Mouse (Mus musculus) heart, postnatal 0 days (tissue): ENCODE measurements around the gene Pllp. TPM values are rescaled to one million over a fixed set of nuclear protein-coding genes. Genes with fewer than 3 reads are reported as not detected.

ENCODE experiments used
- ATAC-seq: fragments of 200-750 bp; cut with Nextera tagmentation; 2 replicates; pipeline ENCODE4 v1.8.0; 2017; ENCODE audit warnings: low read depth, moderate number of reproducible peaks, moderate library complexity; ENCODE audit not compliant: insufficient read depth
- DNase-seq: peaks from one replicate; pipeline ENCODE4 v3.0.0-alpha.2; 2016; ENCODE audit warnings: low spot score
- H3K27ac ChIP-seq: fragments of 300-500 bp; sonication (generic); 2 replicates; pipeline ENCODE4 v1.5.1; 2014; ENCODE audit warnings: low read depth, mild to moderate bottlenecking
- H3K27me3 ChIP-seq: fragments of 300-500 bp; sonication (generic); 2 replicates; pipeline ENCODE4 v1.6.1; 2014; ENCODE audit warnings: low read length, mixed read lengths; ENCODE audit not compliant: control insufficient read depth, insufficient read depth
- H3K36me3 ChIP-seq: fragments of 300-500 bp; sonication (generic); replicated peaks from 2 replicates; pipeline ENCODE4 v1.6.1; 2014; ENCODE audit warnings: low read length, mixed read lengths; ENCODE audit not compliant: control insufficient read depth, insufficient read depth
- H3K4me1 ChIP-seq: fragments of 300-500 bp; sonication (generic); 2 replicates; pipeline ENCODE4 v1.6.1; 2014; ENCODE audit warnings: antibody characterized with exemption; ENCODE audit not compliant: control insufficient read depth, insufficient read depth
- H3K4me2 ChIP-seq: fragments of 300-500 bp; sonication (generic); 2 replicates; pipeline ENCODE4 v1.6.1; 2014; ENCODE audit warnings: low read depth, mild to moderate bottlenecking, low read length, moderate library complexity
- H3K4me3 ChIP-seq: fragments of 300-500 bp; sonication (generic); 2 replicates; pipeline ENCODE4 v1.5.1; 2014; ENCODE audit warnings: low read depth, low read length
- H3K9ac ChIP-seq: fragments of 300-500 bp; sonication (generic); replicated peaks from 2 replicates; pipeline ENCODE4 v1.6.1; 2014; ENCODE audit warnings: low read depth, low read length, mixed read lengths
- H3K9me3 ChIP-seq: fragments of 300-500 bp; sonication (generic); replicated peaks from 2 replicates; pipeline ENCODE4 v1.6.1; 2016; ENCODE audit warnings: low read length; ENCODE audit not compliant: control insufficient read depth
- CTCF ChIP-seq: IDR thresholded peaks from 2 replicates; pipeline ENCODE4 v1.5.1; 2016; ENCODE audit warnings: antibody characterized with exemption, control low read depth, low read depth
- EP300 ChIP-seq: IDR thresholded peaks from 2 replicates; pipeline ENCODE4 v1.6.1; 2016; ENCODE audit warnings: antibody characterized with exemption, low read depth
- WGBS: fragments of 180-500 bp; shearing (Covaris S2); extraction: QIAGEN DNeasy Blood & Tissue Kit; methylation state at CpG from one replicate; pipeline ENCODE4 v1.1.7; 2014; 5-methylcytosine and 5-hydroxymethylcytosine counted together
- polyA plus RNA-seq: library from polyadenylated mRNA; unstranded; fragments of >200 nt; fragmentation: Nextera tagmentation; extraction: Ambion mirVana; gene quantifications from 2 replicates; pipeline ENCODE4 v1.2.1, GENCODE M21; 2015
- total RNA-seq: library from RNA; depleted of rRNA; stranded (reverse); fragments of >200 nt; gene quantifications from 2 replicates; pipeline ENCODE4 v1.2.3, GENCODE M21; 2014; ENCODE audit warnings: low replicate concordance; rRNA removed

Pllp gene
- total RNA-seq: 1.7 and 5.0 TPM in 2 replicates
- polyA plus RNA-seq: 0.21 and 0.36 TPM in 2 replicates

- peak; percentile 57 for ATAC-seq
- H3K9ac ChIP-seq: no peak within 1 kb of the TSS
- WGBS: under 1% methylated on average over 36 of the region's 41 CpGs
Measured at GRCm38 (mm10) chr8:94695994-94696384, at the start of gene Pllp. Gene Pllp, minus strand, starts transcription at chr8:94696278.

GRCm38 (mm10) chr8:94745476-94746184 is 49.6 kb upstream of the Pllp start, which contains the start of gene Ccl22:
Gene Ccl22, plus strand, starts transcription at chr8:94745590.
- Histone ChIP-seq H3K27ac (no peak within 1 kb of the TSS), H3K36me3 (no peaks in the 10 kb centered on the region), H3K27me3 (no peaks in the 10 kb centered on the region), H3K4me3 (no peak within 1 kb of the TSS), H3K4me2 (no peak within 1 kb of the TSS), H3K4me1 (no peaks in the 10 kb centered on the region), H3K9ac (no peak within 1 kb of the TSS), H3K9me3 (no peaks in the 10 kb centered on the region; the same call in 1 of the 2 replicates)
- TF ChIP-seq CTCF (no peak), EP300 (no peak)
- DNase-seq: no peak
- no peak for ATAC-seq
- 84% methylated on average over 7 of the region's 7 CpGs for WGBS

More at GRCm38 (mm10) chr8:94695994-94696384, at the start of gene Pllp:
- H3K4me3 ChIP-seq: peak within 1 kb of the TSS; percentile 23
- peak within 1 kb of the TSS; percentile 49 for H3K4me2 ChIP-seq
- peaks cover 55% of the 10 kb centered on the region for H3K27me3 ChIP-seq
- no peak for DNase-seq
- H3K27ac ChIP-seq: no peak within 1 kb of the TSS
- 0 out of 2 replicates have a peak, but pooled peaks cover 5% of the 10 kb centered on the region for H3K4me1 ChIP-seq
- TF ChIP-seq EP300 (no peak), CTCF (no peak)
- no peaks in the 10 kb centered on the region for H3K36me3 ChIP-seq
- no peaks in the 10 kb centered on the region for H3K9me3 ChIP-seq

GRCm38 (mm10) chr8:94744972-94745371 is 48.9 kb upstream of the Pllp start:
- H3K4me1 ChIP-seq: no peaks in the 10 kb centered on the region
- H3K4me2 ChIP-seq: no peak overlapping the region
- H3K9me3 ChIP-seq: no peaks in the 10 kb centered on the region; the same call in 1 of the 2 replicates
- H3K4me3 ChIP-seq: no peak overlapping the region
- H3K36me3 ChIP-seq: no peaks in the 10 kb centered on the region
- TF ChIP-seq CTCF: no peak
- TF ChIP-seq EP300: no peak
- DNase-seq (no peak), ATAC-seq (no peak)
- H3K9ac ChIP-seq: no peak overlapping the region
- WGBS: 74% methylated on average over 9 of the region's 9 CpGs
- H3K27ac ChIP-seq: no peak overlapping the region
- no peaks in the 10 kb centered on the region for H3K27me3 ChIP-seq

- H3K27me3 ChIP-seq: no peaks in the 10 kb centered on the region
- WGBS: 80% methylated on average over 5 of the region's 5 CpGs
- no peak overlapping the region for H3K27ac ChIP-seq
- H3K9ac ChIP-seq: no peak overlapping the region
- TF ChIP-seq CTCF (no peak), EP300 (no peak)
- no peak overlapping the region for H3K4me3 ChIP-seq
- H3K4me2 ChIP-seq: no peak overlapping the region
- H3K4me1 ChIP-seq: no peaks in the 10 kb centered on the region
- H3K9me3 ChIP-seq: no peaks in the 10 kb centered on the region; the same call in 1 of the 2 replicates
- no peak for ATAC-seq
- H3K36me3 ChIP-seq: no peaks in the 10 kb centered on the region
- DNase-seq: no peak
Measured at GRCm38 (mm10) chr8:94744484-94744883, 48.4 kb upstream of the Pllp start.

- Histone ChIP-seq H3K9ac (no peak overlapping the region), H3K36me3 (no peaks in the 10 kb centered on the region), H3K4me3 (no peak overlapping the region), H3K9me3 (no peaks in the 10 kb centered on the region; the same call in 1 of the 2 replicates), H3K27me3 (no peaks in the 10 kb centered on the region), H3K4me1 (no peaks in the 10 kb centered on the region), H3K27ac (no peak overlapping the region), H3K4me2 (no peak overlapping the region)
- DNase-seq (no peak), ATAC-seq (no peak)
- 72% methylated on average over 4 of the region's 4 CpGs for WGBS
- TF ChIP-seq EP300 (no peak), CTCF (no peak)
Measured at GRCm38 (mm10) chr8:94741726-94742125, 45.6 kb upstream of the Pllp start.
